Mouse (Mus musculus): ENCODE results near the gene Eif2b1. TPM values are rescaled to one million over a fixed set of nuclear protein-coding genes. Genes with fewer than 3 reads are reported as not detected.

Eif2b1 gene
- polyA plus RNA-seq, 1 experiment from 2014 or later = 51.2 TPM

DNA sequence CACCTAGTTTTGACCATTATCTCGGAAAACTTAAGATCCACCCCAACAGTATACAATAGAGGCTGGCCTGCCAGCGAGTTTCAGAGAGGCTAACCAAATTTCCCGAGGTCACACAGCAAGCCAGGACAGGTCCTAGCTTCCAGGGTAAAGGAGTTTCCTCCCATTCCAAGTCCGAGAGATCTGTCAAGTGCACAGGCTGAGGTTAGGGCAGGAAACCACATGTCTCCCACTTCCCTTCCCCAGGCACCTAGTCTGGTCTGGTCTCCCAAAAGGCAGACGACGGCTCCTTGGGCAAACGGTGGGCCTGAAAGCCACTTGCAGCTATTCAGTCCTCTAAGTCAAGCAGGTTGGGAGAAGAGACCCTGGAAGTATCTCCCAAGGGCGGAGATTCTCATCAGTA is 49.2 kb downstream of the Eif2b1 start:
- H3K36me3 ChIP-seq = no peaks in the 10 kb centered on the region
- H3K9me3 ChIP-seq (replicated peaks) = no peaks in the 10 kb centered on the region
- H3K4me3 ChIP-seq = peak overlapping the region; percentile 89
- peaks cover 37% of the 10 kb centered on the region for H3K4me1 ChIP-seq (replicated peaks)
- peak overlapping the region; percentile 80 for H3K9ac ChIP-seq
- no peak for ATAC-seq (replicated peaks; ENCODE audit: insufficient number of reproducible peaks, insufficient read depth, low FRiP score, low read depth)
- WGBS = 46% methylated on average over 8 of the region's 8 CpGs
- H3K27me3 ChIP-seq = no peaks in the 10 kb centered on the region
- peak overlapping the region; percentile 92 for H3K27ac ChIP-seq
- H3K4me2 ChIP-seq = peak overlapping the region; percentile 89

DNA sequence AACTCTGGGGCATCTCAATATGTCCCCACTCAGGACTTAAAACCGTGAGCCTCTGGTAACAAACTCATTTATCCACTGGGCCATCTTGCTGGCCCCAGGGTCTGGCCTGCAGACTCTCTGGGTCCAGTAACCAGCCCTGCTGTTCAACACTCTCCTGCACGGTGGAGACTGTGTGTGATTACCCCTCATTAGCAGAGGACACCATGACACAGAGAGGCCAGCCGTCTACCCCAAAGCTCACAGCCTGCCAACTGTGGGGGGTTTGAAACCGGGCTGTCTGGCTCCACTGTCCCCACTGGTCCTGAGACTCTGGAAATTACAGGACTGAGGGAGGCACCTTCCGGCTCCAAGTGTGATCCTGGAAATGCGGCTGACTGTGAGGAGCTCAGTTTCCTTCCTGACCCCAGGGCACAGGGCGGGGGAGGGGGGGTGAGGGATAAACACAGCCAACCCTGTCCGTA is 49.7 kb downstream of the Eif2b1 start:
- H3K36me3 ChIP-seq = no peaks in the 10 kb centered on the region
- H3K4me3 ChIP-seq = peak overlapping the region; percentile 89
- peaks cover 41% of the 10 kb centered on the region for H3K4me1 ChIP-seq (replicated peaks)
- no peaks in the 10 kb centered on the region for H3K9me3 ChIP-seq (replicated peaks)
- WGBS = 17% methylated on average over 8 of the region's 8 CpGs
- H3K4me2 ChIP-seq = peak overlapping the region; percentile 89
- H3K9ac ChIP-seq = peak overlapping the region; percentile 43; the same call in 1 of the 2 replicates
- no peaks in the 10 kb centered on the region for H3K27me3 ChIP-seq
- ATAC-seq (replicated peaks; ENCODE audit: insufficient number of reproducible peaks, insufficient read depth, low FRiP score, low read depth) = no peak
- peak overlapping the region; percentile 92 for H3K27ac ChIP-seq

DNA sequence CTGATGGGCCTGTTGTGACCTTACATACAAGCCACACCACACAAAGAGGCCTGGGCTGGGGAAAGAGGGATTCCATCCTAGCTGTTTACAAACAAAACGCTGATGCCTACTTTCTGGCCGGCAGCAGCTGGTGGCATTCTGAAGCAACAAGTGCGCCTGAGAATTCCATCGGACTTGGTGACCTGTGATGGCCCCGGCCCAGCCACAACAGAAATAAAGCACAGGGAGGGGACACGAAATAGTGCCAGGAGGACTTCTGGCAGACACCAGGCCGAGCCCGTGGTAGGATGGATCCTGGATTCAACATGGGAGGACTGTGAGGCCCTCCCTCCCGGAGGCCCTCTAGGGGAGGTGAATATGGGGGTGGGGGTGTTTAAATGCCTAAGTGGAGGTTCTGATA is 50.1 kb downstream of the Eif2b1 start:
- H3K9ac ChIP-seq = peak overlapping the region; percentile 43; the same call in 1 of the 2 replicates
- H3K27me3 ChIP-seq = no peaks in the 10 kb centered on the region
- H3K9me3 ChIP-seq (replicated peaks) = no peaks in the 10 kb centered on the region
- peaks cover 42% of the 10 kb centered on the region for H3K4me1 ChIP-seq (replicated peaks)
- H3K36me3 ChIP-seq = no peaks in the 10 kb centered on the region
- H3K4me3 ChIP-seq = peak overlapping the region; percentile 89
- WGBS = 19% methylated on average over 9 of the region's 9 CpGs
- no peak for ATAC-seq (replicated peaks; ENCODE audit: insufficient number of reproducible peaks, insufficient read depth, low FRiP score, low read depth)
- peak overlapping the region; percentile 92 for H3K27ac ChIP-seq
- peak overlapping the region; percentile 89 for H3K4me2 ChIP-seq

DNA sequence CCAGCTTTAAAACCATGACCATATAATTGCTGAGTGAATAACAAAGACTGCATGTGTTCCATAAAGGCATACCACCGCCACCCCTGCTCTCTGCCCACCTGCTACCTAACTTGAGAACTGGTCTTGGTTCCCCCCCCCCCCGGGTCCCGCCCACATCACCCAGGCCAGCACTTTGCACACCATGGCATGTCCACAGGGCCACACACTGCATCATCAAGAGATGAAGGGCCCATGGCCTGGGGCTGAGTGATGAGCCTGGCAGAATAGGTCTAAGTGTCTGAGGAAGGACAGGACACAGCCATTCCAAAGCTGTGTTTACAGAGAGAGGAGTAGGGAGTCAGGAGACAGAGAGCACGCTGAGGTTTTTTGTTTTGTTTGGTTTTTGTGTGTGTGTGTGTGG is 50.6 kb downstream of the Eif2b1 start:
- Histone ChIP-seq H3K36me3 (no peaks in the 10 kb centered on the region), H3K4me1 (replicated peaks) (peaks cover 42% of the 10 kb centered on the region), H3K27me3 (no peaks in the 10 kb centered on the region), H3K27ac (peak overlapping the region; percentile 92), H3K4me2 (peak overlapping the region; percentile 89), H3K4me3 (peak overlapping the region; percentile 89), H3K9me3 (replicated peaks) (no peaks in the 10 kb centered on the region), H3K9ac (peak overlapping the region; percentile 43; the same call in 1 of the 2 replicates)
- no peak for ATAC-seq (replicated peaks; ENCODE audit: insufficient number of reproducible peaks, insufficient read depth, low FRiP score, low read depth)
- 72% methylated on average over 4 of the region's 4 CpGs for WGBS

DNA sequence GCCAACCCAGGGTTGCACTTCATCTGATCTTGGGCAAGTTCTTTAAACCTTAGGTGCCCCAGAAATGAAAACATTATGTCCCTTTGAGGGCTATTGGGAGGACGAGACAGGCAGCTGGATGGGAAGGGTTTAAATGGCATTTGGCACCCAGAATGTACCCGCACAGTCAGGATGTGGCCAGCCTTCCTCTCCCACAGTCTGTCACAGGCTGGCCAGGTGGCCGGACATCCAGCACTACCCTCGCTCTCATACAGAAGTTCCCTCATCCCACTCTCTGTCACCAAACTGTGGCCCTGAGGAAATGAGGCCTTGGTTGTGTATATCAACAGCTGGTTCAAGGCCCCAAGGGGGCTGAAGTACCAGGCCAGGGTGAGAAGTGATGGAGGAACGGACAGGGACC is 54.0 kb downstream of the Eif2b1 start:
- no peaks in the 10 kb centered on the region for H3K9me3 ChIP-seq (replicated peaks)
- peaks cover 11% of the 10 kb centered on the region; the same call in 1 of the 2 replicates for H3K36me3 ChIP-seq
- no peak overlapping the region for H3K4me3 ChIP-seq
- no peak overlapping the region for H3K4me2 ChIP-seq
- WGBS = 84% methylated on average over 5 of the region's 5 CpGs
- H3K4me1 ChIP-seq (replicated peaks) = peaks cover 25% of the 10 kb centered on the region
- no peak overlapping the region for H3K9ac ChIP-seq
- ATAC-seq (replicated peaks; ENCODE audit: insufficient number of reproducible peaks, insufficient read depth, low FRiP score, low read depth) = no peak
- no peaks in the 10 kb centered on the region for H3K27me3 ChIP-seq
- H3K27ac ChIP-seq = no peak overlapping the region

DNA sequence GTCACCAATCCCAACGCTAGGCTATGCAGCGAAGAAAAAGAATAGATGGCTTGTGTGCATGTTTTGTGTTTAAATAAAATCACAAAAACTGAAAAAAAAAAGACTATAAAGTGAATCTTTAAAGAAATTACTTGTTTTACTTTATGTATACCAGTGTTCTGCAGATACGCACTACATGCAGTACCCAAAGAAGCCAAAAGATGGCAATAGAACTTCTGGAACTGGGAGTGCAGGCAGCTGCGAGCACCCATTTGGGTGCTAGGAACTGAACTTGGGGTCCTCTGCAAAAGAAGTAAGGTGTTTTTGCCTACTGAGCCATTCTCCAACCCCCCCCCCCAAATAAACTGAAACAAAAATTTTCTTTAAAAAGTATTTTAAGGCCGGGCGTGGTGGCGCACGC is 55.9 kb downstream of the Eif2b1 start:
- H3K27me3 ChIP-seq = no peaks in the 10 kb centered on the region

DNA sequence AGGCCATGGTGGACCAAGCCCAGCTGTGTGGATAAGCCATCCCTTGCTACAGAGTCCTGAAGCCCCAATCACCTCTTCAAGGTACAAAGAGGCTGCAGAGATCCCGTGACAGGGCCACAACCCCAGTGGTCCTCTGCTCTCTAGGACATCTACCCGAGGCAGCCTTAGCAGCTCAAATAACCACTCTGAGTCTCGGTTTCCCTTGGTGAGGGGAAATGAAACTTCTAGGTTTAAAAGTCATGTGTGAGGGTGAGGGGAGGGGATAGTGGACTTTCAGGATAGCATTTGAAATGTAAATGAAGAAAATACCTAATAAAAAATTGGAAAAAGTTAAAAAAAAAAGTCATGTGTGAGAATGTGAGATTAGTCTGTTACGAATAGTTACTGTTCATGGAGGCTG is 57.3 kb downstream of the Eif2b1 start:
- H3K27ac ChIP-seq = no peak overlapping the region
- no peaks in the 10 kb centered on the region for H3K27me3 ChIP-seq
- 73% methylated on average over 4 of the region's 4 CpGs for WGBS
- no peak overlapping the region for H3K9ac ChIP-seq
- H3K4me3 ChIP-seq = no peak overlapping the region
- peaks cover 5% of the 10 kb centered on the region for H3K4me1 ChIP-seq (replicated peaks)
- ATAC-seq (replicated peaks; ENCODE audit: insufficient number of reproducible peaks, insufficient read depth, low FRiP score, low read depth) = no peak
- peaks cover 18% of the 10 kb centered on the region; the same call in 1 of the 2 replicates for H3K36me3 ChIP-seq
- H3K9me3 ChIP-seq (replicated peaks) = no peaks in the 10 kb centered on the region
- no peak overlapping the region for H3K4me2 ChIP-seq

More for the DNA sequence above, 55.9 kb downstream of the Eif2b1 start:
- H3K36me3 ChIP-seq = peaks cover 13% of the 10 kb centered on the region; the same call in 1 of the 2 replicates
- H3K4me3 ChIP-seq = no peak overlapping the region
- H3K9me3 ChIP-seq (replicated peaks) = no peaks in the 10 kb centered on the region
- peaks cover 5% of the 10 kb centered on the region for H3K4me1 ChIP-seq (replicated peaks)
- 93% methylated on average over 8 of the region's 8 CpGs for WGBS
- H3K4me2 ChIP-seq = no peak overlapping the region
- no peak overlapping the region for H3K27ac ChIP-seq
- no peak for ATAC-seq (replicated peaks; ENCODE audit: insufficient number of reproducible peaks, insufficient read depth, low FRiP score, low read depth)
- H3K9ac ChIP-seq = no peak overlapping the region

Other genes with a start within 250 kb of the Eif2b1 start
- gene Cdk2ap1, start 216.0 kb downstream of the Eif2b1 start, polyA plus RNA-seq (2015; fragmentation: Nextera tagmentation; extraction: Ambion mirVana) = 87.9 and 109 TPM in 2 replicates
- 57.8 and 65.5 TPM in 2 replicates for gene Sbno1, start 153.1 kb downstream of the Eif2b1 start, polyA plus RNA-seq (2015; fragmentation: Nextera tagmentation; extraction: Ambion mirVana)
- gene Kmt5a, start 139.2 kb downstream of the Eif2b1 start, polyA plus RNA-seq (2015; fragmentation: Nextera tagmentation; extraction: Ambion mirVana) = 63.3 and 74.6 TPM in 2 replicates
- 15.0 and 20.9 TPM in 2 replicates for gene Rilpl2, start 100.8 kb downstream of the Eif2b1 start, polyA plus RNA-seq (2015; fragmentation: Nextera tagmentation; extraction: Ambion mirVana)
- 19.2 and 20.7 TPM in 2 replicates for gene Snrnp35, start 96.0 kb downstream of the Eif2b1 start, polyA plus RNA-seq (2015; fragmentation: Nextera tagmentation; extraction: Ambion mirVana)
- gene Rilpl1, start 47.7 kb downstream of the Eif2b1 start, polyA plus RNA-seq (2015; fragmentation: Nextera tagmentation; extraction: Ambion mirVana) = 26.5 and 27.8 TPM in 2 replicates
- 409 and 423 TPM in 2 replicates for gene Tmed2, start 38.4 kb downstream of the Eif2b1 start, polyA plus RNA-seq (2015; fragmentation: Nextera tagmentation; extraction: Ambion mirVana)
- 6.7 and 8.7 TPM in 2 replicates for gene Ddx55, start 26.3 kb downstream of the Eif2b1 start, polyA plus RNA-seq (2015; fragmentation: Nextera tagmentation; extraction: Ambion mirVana)
- 28.9 and 34.5 TPM in 2 replicates for gene Gtf2h3, start within 50 bp of the Eif2b1 start, polyA plus RNA-seq (2015; fragmentation: Nextera tagmentation; extraction: Ambion mirVana)
- gene Atp6v0a2, start 49.4 kb upstream of the Eif2b1 start, polyA plus RNA-seq (2015; fragmentation: Nextera tagmentation; extraction: Ambion mirVana) = 26.6 and 32.8 TPM in 2 replicates
- 0.04 and 0.05 TPM in 2 replicates for gene Dnah10, start 146.0 kb upstream of the Eif2b1 start, polyA plus RNA-seq (2015; fragmentation: Nextera tagmentation; extraction: Ambion mirVana)

All from heart, embryonic 15.5 days (tissue).